Mouse (Mus musculus) CH12F3 (cell line): Measurements from ENCODE around the gene Osgepl1.
"Not testable (repeated sequence)": the region's sequence is repeated elsewhere in the genome, so short reads cannot be mapped to it uniquely, and the experiment has no call there.

Source experiments
- in situ Hi-C: fragments of 300-500 bp; cut with MboI; formaldehyde crosslinking; loops from 2 replicates; pipeline ENCODE4 v1.14.3; 2020; ENCODE audit warnings: low sequenced_read_pairs

Gene Osgepl1

DNA sequence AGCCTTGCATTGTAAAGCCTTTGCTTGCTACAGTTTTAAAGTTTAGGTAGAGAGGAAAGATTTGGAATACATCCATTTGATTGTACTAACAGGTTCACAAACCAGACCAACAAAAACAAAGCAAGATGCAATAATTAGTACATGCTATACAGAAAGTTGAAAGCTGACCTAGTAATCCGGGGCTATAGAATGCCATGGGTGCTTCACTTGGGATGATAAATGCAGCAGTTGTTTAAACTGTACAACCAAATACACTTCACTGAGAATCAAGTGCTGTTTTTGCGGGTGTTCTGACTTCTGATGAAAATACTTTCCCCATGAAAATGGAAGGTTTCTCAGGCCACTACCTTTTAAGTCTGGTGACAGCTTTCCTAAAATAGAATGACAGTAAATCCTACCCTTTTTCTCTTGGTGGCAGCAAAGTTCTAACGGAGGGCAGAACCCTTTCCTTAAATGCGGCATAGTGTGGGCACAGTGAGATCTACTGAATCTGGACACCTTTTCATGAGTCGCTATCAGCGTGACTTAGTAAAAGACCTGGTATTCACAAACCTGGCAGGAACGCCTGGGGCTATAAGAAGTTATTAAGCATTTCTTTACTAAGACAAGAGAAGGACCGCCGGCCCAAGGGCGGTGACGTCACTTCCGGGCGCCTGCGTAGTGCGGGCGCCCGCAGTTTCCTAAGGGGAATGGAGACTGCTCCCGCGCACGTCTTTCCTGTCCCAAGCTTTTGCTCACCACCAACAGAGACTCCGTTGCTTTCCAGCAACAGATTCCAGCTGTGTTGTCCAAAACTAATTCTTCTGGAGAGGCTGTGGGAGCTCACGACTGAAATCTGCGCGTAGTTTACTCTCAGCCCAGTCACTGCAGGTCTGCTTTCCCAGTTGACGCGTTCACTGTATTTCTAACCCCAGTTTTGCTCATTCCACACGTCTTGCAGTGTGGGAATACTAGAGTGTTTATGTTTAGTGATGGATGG lies at the start of gene Osgepl1:
Osgepl1 (plus strand) TSS at position 636 of the 979 bp plus-strand sequence.
- in situ Hi-C loops = no loop called here

DNA sequence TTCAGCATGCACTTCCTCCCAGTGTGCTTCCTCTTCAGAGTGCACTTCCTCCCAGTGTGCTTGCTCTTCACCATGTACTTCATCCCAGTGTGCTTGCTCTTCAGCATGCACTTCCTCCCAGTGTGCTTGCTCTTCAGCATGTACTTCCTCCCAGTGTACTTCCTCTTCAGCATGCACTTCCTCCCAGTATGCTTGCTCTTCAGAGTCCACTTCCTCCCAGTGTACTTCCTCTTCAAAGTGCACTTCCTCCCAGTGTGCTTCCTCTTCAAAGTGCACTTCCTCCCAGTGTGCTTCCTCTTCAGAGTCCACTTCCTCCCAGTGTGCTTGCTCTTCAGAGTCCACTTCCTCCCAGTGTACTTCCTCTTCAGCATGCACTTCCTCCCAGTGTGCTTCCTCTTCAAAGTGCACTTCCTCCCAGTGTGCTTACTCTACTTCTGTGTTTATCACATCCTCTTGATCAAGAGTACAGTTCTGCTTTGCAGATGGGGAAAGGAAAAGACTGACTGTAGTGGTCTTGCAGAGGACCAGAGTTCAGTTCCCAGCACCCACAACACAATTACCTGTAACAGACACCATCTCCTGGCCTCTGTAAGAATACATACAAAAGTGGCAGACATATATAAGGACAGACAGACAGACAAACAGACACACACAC lies 48.3 kb upstream of the Osgepl1 start:
- in situ Hi-C loops = not testable (repeated sequence)

DNA sequence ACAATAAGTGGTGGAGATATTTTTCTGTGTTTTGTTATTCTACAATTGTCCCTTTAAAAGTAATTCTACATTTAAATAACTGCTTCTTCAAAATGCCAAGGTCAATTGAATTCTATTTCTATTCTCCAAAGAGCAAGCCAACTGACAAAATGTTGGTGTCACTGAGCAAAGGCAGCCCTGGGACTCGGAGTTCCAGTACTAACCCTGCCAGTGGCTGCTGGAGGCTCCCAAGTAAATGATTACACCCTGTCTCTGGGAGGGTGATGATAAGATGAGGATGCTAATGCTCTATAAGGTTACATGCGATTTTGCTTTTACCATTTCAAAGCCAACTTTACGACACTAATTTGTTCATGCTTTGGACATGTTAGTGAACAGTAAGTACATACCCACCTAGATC lies 43.5 kb upstream of the Osgepl1 start:
- in situ Hi-C loops = no loop called here

DNA sequence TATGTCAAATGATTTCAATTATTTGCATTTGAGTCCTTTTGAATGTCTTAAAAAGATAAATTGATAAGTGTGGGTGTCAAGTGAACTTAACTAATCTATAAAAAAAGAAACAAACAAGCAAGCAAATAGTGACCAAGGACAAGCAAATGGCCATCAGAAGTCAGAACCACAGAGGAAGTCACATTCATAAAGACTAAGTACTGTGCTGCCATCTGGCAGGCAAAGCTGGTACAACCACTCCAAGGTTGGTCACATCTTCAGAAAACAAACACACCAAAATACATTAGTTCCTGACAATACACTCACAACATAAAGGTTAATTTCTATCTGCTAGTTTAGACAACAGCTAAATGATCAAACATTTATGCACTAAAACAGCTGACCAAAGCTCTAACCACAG lies 40.8 kb upstream of the Osgepl1 start:
- in situ Hi-C loops = no loop called here

DNA sequence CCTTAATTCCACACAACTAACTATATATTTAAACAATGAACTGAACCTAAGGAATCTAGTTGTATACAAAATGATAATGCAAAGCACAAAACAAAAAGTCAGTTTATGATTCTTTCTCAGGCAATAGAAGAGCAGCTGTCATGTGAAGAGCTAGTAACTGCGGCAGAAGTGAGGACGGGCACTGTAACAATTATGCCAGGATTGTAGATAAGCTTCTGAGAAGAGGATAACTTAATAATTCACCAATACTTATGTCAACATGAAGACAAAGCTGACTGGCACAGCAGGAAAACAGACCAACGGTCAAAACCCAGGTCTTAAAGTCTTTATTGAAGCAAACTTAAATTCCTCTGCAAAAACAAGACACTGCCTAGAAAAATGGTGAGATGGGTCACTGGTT lies 22.2 kb upstream of the Osgepl1 start:
- in situ Hi-C loops = no loop called here

DNA sequence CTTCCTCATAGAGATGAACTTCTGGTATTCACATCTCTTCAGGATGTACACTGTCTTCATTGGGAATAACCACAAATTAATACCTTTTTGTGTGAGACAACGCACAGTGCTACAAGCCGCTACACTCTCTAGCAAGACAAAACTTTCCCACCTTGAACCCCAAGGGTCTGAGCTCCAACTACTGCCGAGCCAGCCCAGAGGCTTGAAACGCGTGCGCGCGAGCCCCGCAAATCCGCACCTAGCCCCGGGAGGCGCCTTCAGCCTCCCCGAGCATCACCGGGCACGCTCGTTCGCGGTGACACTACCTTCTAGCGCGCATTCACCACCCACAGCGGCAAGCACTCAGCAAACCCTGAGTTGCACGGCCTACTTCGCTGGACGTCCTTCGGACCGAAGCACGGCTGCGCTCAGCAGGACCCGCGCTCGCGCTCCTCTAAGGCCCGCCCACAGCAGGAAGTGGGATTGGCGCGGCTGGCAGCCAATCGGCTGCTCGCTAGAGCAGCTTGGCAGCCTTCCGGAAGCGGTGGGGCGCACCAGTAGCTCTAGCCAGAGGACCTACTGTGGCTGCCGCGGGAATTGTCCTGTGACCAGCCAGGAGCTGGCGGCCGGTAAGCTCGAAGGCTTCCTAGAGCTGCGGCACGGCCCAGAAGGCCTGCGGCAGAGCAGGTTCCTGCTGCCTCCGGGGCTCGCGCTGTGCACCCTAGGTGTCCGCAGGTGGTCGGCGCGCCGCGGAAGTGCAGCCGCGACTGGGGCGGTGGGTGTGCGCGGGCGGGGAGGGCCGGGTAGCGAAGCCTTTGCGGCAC lies 16.6 kb upstream of the Osgepl1 start, which contains the start of the genes Pms1, Ormdl1 and Gm28778:
Pms1 (minus strand) TSS at position 438 of the 803 bp plus-strand sequence.
Ormdl1 (plus strand) TSS at position 515 of the 803 bp plus-strand sequence.
Gm28778 (plus strand) TSS at position 531 of the 803 bp plus-strand sequence.
- in situ Hi-C loops = no loop called here

DNA sequence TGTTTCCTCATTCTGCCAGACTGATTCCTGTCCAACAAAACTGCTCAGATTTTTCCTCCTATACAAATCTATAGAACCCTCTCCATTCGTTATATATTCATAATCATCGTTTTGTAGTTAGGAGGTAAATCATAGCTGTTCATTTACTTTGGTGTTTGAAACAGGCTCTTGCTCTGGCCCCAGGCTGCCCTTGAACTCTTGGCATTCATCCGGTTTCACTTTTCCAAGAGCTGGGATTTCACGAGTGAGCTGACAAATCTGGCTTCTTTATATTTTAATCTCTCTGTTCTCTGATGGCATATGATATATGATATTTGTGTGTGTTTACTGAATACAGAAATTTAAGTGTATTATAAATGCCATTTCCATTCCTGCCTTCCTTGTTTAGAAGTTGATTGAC lies 12.9 kb upstream of the Osgepl1 start:
- in situ Hi-C loops = no loop called here

DNA sequence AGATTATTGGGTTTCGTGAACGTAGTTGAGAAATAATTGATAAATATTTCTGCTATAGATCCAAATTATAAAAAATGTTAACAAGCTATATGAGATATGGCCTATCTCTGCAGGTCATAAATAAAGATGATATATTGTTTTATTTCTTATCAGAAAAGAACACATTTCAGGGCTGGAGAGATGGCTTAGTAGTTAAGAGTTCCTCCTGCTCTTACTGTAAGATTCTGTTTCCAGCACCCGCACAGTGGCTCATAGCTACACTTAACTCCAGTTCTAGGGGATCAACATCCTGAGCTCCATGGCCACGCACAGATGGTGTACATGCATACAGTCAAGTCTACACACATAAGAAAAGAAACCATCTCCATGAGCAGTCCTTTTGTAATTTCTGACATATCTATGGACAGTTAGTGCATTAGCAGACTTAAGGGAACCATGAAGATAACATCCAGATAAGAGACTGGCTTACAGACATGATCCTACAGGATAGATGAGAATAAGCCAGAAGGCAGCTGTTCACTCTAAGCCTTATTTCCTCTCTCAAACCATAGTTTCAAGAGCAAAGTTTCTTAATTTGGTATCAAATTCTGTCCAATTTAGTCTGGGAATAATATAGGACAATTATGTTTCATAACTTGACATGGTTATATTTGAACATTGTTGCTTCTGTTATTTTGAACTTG lies 8.4 kb downstream of the Osgepl1 start:
- in situ Hi-C loops = no loop called here

DNA sequence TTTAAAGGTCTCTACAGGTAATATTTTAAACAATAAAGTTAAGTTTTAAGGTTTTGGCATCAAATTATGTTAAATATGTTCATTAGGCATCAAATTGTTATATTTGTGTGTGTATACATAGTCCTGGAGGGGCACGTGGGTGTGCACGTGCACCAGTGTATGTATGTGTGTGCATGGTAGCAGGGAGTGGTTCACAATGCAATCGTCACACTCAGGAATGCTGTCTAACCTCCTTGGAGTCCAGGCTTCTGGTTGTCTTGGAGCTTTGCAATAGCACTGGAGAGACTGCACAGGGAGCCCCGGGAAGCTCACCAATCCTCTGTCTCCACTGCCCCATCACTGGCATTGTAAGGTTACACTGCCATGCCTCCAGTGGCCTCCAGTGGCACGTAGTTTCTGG lies 9.8 kb downstream of the Osgepl1 start:
- in situ Hi-C loops = no loop called here

DNA sequence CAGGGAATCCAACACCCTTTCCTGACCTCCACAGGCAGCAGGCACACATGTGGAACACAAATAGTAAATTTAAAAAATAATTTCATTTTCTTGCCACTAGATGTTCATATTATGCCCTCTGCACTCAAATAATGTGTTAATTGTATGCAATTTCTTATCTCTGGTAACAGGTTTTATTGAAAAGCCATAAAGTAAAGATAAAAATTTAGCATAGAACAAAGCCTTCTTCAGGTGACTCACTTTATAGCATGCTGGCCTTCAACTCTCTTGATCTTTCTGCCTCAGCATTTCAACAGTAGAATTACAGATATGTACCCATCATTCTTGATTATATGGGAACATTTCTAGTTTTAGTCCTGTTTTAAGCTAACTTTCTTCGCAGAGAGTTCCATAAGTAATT lies 10.9 kb downstream of the Osgepl1 start:
- in situ Hi-C loops = no loop called here

DNA sequence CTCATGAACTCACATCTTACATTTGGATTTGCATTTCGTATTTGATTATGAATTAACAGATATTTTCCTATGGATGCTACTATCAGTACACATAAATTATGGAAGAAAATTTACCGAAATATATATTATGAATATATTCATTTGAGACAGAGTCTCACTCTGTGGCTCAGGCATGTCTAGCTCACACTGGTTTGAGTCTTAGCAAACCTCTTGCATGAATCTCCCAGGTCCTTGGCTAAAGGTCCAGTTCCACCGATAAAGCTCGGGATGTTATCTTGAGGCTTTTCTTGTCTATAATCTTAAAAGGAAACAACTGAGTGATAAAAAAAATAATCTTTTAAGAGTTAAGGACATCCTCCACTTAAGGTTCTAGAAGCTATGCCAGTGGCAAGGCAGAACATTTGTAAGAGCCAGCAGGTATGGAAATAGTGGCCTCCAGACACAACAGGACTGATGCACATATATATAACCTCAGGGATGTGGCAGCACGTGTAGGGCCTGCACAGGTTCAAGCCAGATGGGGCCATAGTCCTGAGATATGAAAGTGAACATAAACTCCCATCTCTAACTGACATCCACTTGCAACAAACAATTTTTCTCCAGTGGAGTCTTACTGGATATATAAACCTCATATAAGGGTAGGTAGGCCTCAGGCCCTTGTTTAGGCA lies 11.5 kb downstream of the Osgepl1 start:
- in situ Hi-C loops = no loop called here

DNA sequence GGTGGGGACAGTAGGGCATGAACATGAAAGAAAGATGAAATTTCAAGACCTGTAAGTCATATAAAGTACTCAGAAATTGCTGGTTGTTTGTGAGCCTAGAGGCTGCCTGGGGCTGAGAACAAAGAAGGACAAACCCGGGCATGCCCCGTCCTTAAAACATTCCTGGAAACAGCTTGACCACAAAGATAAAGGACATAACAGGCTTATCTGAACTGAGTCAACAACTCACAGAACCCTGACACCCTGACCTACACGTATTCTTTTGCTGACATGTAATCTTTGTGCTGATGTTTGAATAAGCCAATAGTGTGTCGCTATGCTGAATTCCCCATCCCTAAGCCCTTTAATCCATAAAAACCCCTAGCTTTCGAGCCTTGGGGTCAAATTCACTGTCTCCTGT lies 20.1 kb downstream of the Osgepl1 start:
- in situ Hi-C loops = not testable (repeated sequence)

DNA sequence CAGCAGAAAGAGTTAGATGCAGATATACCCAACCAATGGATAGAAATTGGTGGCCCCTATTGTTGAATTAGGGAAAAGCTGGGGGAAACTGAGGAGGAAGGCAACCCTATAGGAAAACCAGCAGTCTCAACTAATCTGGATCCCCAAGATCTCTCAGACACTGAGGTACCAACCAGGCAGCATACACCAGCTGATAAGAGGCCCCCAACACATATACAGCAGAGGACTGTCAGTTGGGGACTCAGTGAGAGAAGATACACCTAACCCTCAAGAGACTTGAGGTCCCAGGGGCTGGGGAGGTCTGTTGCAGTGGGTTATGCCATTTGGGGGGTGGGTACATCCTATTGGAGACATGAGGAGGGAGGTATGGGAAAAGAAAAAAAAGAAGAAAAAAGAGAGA lies 22.0 kb downstream of the Osgepl1 start:
- in situ Hi-C loops = no loop called here

DNA sequence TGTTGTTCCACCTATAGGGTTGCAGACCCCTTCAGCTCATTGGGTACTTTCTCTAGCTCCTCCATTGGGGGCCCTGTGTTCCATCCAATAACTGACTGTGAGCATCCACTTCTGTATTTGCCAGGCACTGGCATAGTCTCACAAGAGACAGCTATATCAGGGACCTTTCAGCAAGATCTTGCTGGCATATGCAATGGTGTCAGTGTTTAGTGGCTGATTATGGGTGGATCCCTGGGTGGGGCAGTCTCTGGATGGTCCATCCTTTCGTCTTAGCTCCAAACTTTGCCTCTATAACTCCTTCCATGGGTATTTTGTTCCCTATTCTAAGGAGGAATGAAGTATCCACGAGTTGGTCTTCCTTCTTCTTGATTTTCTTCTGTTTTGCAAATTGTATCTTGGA lies 24.0 kb downstream of the Osgepl1 start:
- in situ Hi-C loops = not testable (repeated sequence)

DNA sequence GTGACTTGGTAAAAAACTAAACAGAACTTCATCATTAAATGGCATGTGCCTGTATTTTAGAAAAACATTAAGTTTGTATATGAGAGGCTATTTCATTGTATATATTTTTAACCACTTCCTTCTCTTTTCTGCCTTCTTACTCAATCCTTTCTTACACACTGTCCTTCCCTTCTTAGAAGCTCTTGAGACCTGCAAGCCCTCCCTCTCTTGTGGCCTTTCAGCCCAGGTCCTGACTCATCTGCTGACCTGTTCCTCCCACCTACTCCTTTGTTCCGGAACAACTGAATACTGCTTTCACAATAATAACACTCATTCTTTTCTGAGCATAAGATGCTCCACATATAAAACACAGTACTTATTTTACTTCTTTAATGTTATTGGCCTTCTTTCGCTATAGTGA lies 27.6 kb downstream of the Osgepl1 start:
- in situ Hi-C loops = no loop called here

DNA sequence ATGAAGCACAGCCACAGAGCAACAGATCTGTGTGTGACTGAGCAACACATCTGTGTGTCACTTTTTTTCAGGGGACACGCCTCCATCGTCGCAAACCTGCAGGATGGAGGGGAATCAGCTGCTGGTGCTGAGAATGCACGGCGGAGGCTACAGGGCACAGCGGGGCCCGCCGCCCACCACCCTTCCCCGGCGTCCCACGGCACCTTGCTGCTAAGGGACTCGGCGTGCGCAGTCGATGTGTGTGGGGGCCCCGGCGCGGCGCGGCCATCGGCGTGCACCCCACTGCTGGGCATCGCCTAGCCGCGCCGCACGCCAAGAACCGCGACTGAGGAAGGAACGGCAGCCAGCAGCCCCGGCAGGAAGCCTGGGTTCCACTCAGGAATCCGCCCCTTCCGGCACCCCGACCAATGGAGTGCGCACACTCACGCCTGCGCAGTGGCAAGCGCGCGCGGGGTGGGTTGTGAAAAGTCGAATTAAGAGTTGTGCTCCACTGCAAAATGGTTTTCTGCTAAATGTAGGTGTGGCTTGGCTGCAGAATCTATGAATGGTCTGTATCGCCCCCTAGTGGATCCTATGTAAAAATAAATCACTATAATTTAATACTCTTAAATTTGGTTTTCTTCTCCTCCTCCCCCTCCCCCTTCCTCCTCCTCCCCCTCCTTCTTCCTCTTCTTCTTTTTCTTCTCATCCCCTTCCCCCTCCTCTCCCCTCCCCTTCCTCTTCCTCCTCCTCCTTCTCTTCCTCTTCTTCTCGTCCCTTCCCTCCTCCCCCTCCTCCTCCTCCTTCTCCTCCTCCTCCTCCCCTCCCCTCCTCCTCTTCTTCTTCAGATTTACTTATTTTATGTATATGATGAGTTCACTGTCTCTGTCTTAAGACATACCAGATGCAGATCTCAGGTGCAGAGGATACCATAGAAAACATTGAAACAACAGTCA lies 39.2 kb downstream of the Osgepl1 start, which contains the start of the genes Asdurf, Gm28551 and Asnsd1:
Asdurf (minus strand) TSS at position 293 of the 935 bp plus-strand sequence.
Gm28551 (minus strand) TSS at position 341 of the 935 bp plus-strand sequence.
Asnsd1 (minus strand) TSS at position 426 of the 935 bp plus-strand sequence.
- in situ Hi-C loops = no loop called here

DNA sequence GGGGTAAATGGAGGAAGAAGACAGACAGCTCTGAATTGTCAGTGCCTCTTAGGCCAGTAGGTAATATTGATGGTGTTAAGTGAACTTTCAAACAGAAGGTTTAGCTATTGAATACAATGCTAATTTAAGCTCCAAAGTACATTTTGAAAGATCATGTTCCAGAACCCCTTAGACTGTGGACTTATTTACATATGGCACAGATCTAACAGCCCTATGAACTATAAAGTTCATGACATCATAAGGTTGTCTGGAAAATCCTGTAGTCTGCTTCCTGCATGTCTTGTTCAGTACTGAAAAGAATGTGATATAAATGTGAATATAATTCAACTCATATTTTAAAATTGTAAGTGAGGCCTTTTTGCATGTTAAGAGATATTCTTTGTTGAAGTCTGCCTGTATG lies 45.6 kb downstream of the Osgepl1 start:
- in situ Hi-C loops = no loop called here
